Mouse (Mus musculus): Measurements from ENCODE around the gene Saxo1.

Gene Saxo1

GRCm38 (mm10) chr4:86416401-86417025 is 141.6 kb downstream of the Saxo1 start:
- DNase-seq: no peak

GRCm38 (mm10) chr4:86413388-86413787 is 144.7 kb downstream of the Saxo1 start:
- DNase-seq: no peak

- no peak for DNase-seq
Observed at GRCm38 (mm10) chr4:86410946-86411345, 147.2 kb downstream of the Saxo1 start.

- DNase-seq: no peak
Observed at GRCm38 (mm10) chr4:86408421-86408820, 149.7 kb downstream of the Saxo1 start.

GRCm38 (mm10) chr4:86407200-86407527 is 151.0 kb downstream of the Saxo1 start:
- DNase-seq: no peak

- no peak for DNase-seq
Observed at GRCm38 (mm10) chr4:86406501-86407199, 151.5 kb downstream of the Saxo1 start.

- no peak for DNase-seq
Observed at GRCm38 (mm10) chr4:86401116-86401515, 157.0 kb downstream of the Saxo1 start.

- no peak for DNase-seq
Observed at GRCm38 (mm10) chr4:86397470-86397869, 160.7 kb downstream of the Saxo1 start.

GRCm38 (mm10) chr4:86396672-86397288 is 161.3 kb downstream of the Saxo1 start:
- DNase-seq: no peak

- no peak for DNase-seq
Observed at GRCm38 (mm10) chr4:86395636-86396035, 162.5 kb downstream of the Saxo1 start.

All from right cerebral cortex, postnatal 14 days (tissue).